Mouse (Mus musculus) urinary bladder, postnatal 36 days (tissue): ENCODE data around the gene Cdkn1c.

Experiments
- DNase-seq, 2 experiments: peaks; one replicate each; pipeline ENCODE4 v3.0.0; 2022; ENCODE audit warnings: low spot score in 2 of 2, mixed read lengths in 1 of 2

Cdkn1c gene

GRCm38 (mm10) chr7:143460874-143461273 lies at the start of gene Cdkn1c:
Gene Cdkn1c (minus strand): TSS chr7:143461050.
- peak; percentile 83 to 89 for DNase-seq

GRCm38 (mm10) chr7:143509566-143509965 lies 48.7 kb upstream of the Cdkn1c start:
- no peak for DNase-seq

GRCm38 (mm10) chr7:143506675-143507074 lies 45.8 kb upstream of the Cdkn1c start:
- DNase-seq = peak; percentile 48 to 49

GRCm38 (mm10) chr7:143506271-143506670 lies 45.4 kb upstream of the Cdkn1c start:
- DNase-seq = no peak

GRCm38 (mm10) chr7:143505823-143506222 lies 45.0 kb upstream of the Cdkn1c start:
- DNase-seq = peak; percentile 73 to 77

GRCm38 (mm10) chr7:143505411-143505810 lies 44.6 kb upstream of the Cdkn1c start:
- DNase-seq = no peak

- DNase-seq = no peak
Observed at GRCm38 (mm10) chr7:143503926-143504325, 43.1 kb upstream of the Cdkn1c start.

- peak; percentile 33 to 46 for DNase-seq
Observed at GRCm38 (mm10) chr7:143502418-143503200, 41.8 kb upstream of the Cdkn1c start, which contains the start of gene Phlda2. Gene Phlda2 (minus strand): TSS chr7:143503150.

- DNase-seq = peak; percentile 37 to 43
Observed at GRCm38 (mm10) chr7:143501643-143502417, 41.0 kb upstream of the Cdkn1c start.

GRCm38 (mm10) chr7:143500912-143501311 lies 40.1 kb upstream of the Cdkn1c start:
- no peak for DNase-seq

- no peak for DNase-seq
Observed at GRCm38 (mm10) chr7:143498584-143498983, 37.7 kb upstream of the Cdkn1c start.

- no peak for DNase-seq
Observed at GRCm38 (mm10) chr7:143495104-143495961, 34.5 kb upstream of the Cdkn1c start.

GRCm38 (mm10) chr7:143493616-143494126 lies 32.8 kb upstream of the Cdkn1c start:
- DNase-seq = no peak

GRCm38 (mm10) chr7:143489735-143490134 lies 28.9 kb upstream of the Cdkn1c start:
- no peak for DNase-seq

GRCm38 (mm10) chr7:143482541-143482940 lies 21.7 kb upstream of the Cdkn1c start:
- DNase-seq = no peak

GRCm38 (mm10) chr7:143481806-143482387 lies 21.0 kb upstream of the Cdkn1c start:
- no peak for DNase-seq

- DNase-seq = peak; percentile 53 to 59
Observed at GRCm38 (mm10) chr7:143480498-143480897, 19.6 kb upstream of the Cdkn1c start.

- DNase-seq = no peak
Observed at GRCm38 (mm10) chr7:143477800-143478199, 16.9 kb upstream of the Cdkn1c start.

GRCm38 (mm10) chr7:143476702-143477335 lies 16.0 kb upstream of the Cdkn1c start:
- DNase-seq = no peak

GRCm38 (mm10) chr7:143475876-143476275 lies 15.0 kb upstream of the Cdkn1c start:
- peak in 1 of 2 experiments; percentile 47 for DNase-seq

GRCm38 (mm10) chr7:143474811-143475210 lies 14.0 kb upstream of the Cdkn1c start:
- no peak for DNase-seq
